Mouse (Mus musculus) spleen, adult 2 months (tissue): ENCODE results near the gene 1600012H06Rik.

Experiments
- CTCF ChIP-seq: fragments of 200-500 bp; IDR thresholded peaks from 2 replicates; pipeline ENCODE4 v1.5.1; 2011; ENCODE audit warnings: mild to moderate bottlenecking, inconsistent platforms; ENCODE audit not compliant: insufficient read depth, insufficient read length, insufficient replicate concordance; ENCODE audit errors: extremely low read depth
- POLR2A ChIP-seq: fragments of 200-500 bp; IDR thresholded peaks from 2 replicates; pipeline ENCODE4 v1.6.1; 2011; ENCODE audit warnings: low read depth, low read length, inconsistent platforms

GRCm38 (mm10) chr17:14943729-14944059, 710 bp downstream of the 1600012H06Rik start:
- TF ChIP-seq CTCF (no peak), POLR2A (no peak)
